Mouse (Mus musculus) spleen, postnatal 0 days (tissue): ENCODE results near the gene Usp51. TPM values are rescaled to one million over a fixed set of nuclear protein-coding genes. Genes with fewer than 3 reads are reported as not detected.

Experiments
- polyA plus RNA-seq: library from polyadenylated mRNA; unstranded; fragments of >200 nt; fragmentation: Nextera tagmentation; extraction: Ambion mirVana; gene quantifications from 2 replicates; pipeline ENCODE4 v1.2.1, GENCODE M21; 2015

Gene Usp51
- polyA plus RNA-seq, result 0.19 and 0.33 TPM in 2 replicates

GRCm38 (mm10) chrX:153006387-153006841 lies at the start of gene Usp51:
TSS of gene Usp51 (plus strand) at chrX:153006469.

GRCm38 (mm10) chrX:153037087-153037971 lies 31.1 kb downstream of the Usp51 start, which contains the start of gene Mageh1:
TSS of gene Mageh1 (minus strand) at chrX:153037575.

Other genes with a start within 250 kb of the Usp51 start
- gene Shroom2, start 237.0 kb upstream of the Usp51 start, polyA plus RNA-seq, result 1.0 and 1.8 TPM in 2 replicates
- gene Gpr143, start 224.5 kb upstream of the Usp51 start, polyA plus RNA-seq, result 0.13 TPM in 1 of 2 replicates, not detected in the other
- 11.7 and 13.6 TPM in 2 replicates for gene Mageh1, start 31.1 kb downstream of the Usp51 start, polyA plus RNA-seq
- gene Foxr2, start 112.3 kb downstream of the Usp51 start, polyA plus RNA-seq, result not detected in 2 replicates
- 0.55 and 0.63 TPM in 2 replicates for gene Rragb, start 133.5 kb downstream of the Usp51 start, polyA plus RNA-seq
- 0.17 and 0.30 TPM in 2 replicates for gene Klf8, start 231.0 kb downstream of the Usp51 start, polyA plus RNA-seq